Mouse (Mus musculus) induced T-regulatory cell, adult 2 months (primary cell): Measurements from ENCODE around the gene Aebp2.
"Not testable (repeated sequence)": the region's sequence is repeated elsewhere in the genome, so short reads cannot be mapped to it uniquely, and the experiment has no call there.

Experiments
- DNase-seq: peaks from one replicate; pipeline ENCODE4 v3.0.0-alpha.2; 2012; ENCODE audit warnings: low read depth

Gene Aebp2

GRCm38 (mm10) chr6:140655451-140655850, 33.0 kb downstream of the Aebp2 start:
- no peak for DNase-seq

GRCm38 (mm10) chr6:140656991-140657390, 34.5 kb downstream of the Aebp2 start:
- DNase-seq = no peak

GRCm38 (mm10) chr6:140657920-140658522, 35.6 kb downstream of the Aebp2 start:
- no peak for DNase-seq

- no peak for DNase-seq
Observed at GRCm38 (mm10) chr6:140661111-140661510, 38.6 kb downstream of the Aebp2 start.

- no peak for DNase-seq
Observed at GRCm38 (mm10) chr6:140661777-140662176, 39.3 kb downstream of the Aebp2 start.

GRCm38 (mm10) chr6:140662290-140662689, 39.8 kb downstream of the Aebp2 start:
- DNase-seq = no peak

GRCm38 (mm10) chr6:140662697-140663096, 40.2 kb downstream of the Aebp2 start:
- DNase-seq = not testable (repeated sequence)

GRCm38 (mm10) chr6:140664611-140665010, 42.1 kb downstream of the Aebp2 start:
- no peak for DNase-seq

- no peak for DNase-seq
Observed at GRCm38 (mm10) chr6:140666486-140667240, 44.2 kb downstream of the Aebp2 start.

GRCm38 (mm10) chr6:140667289-140667906, 44.9 kb downstream of the Aebp2 start:
- no peak for DNase-seq

- no peak for DNase-seq
Observed at GRCm38 (mm10) chr6:140674414-140674813, 52.0 kb downstream of the Aebp2 start.

GRCm38 (mm10) chr6:140676094-140676493, 53.6 kb downstream of the Aebp2 start:
- DNase-seq = no peak

- DNase-seq = no peak
Observed at GRCm38 (mm10) chr6:140677041-140677440, 54.6 kb downstream of the Aebp2 start.

- no peak for DNase-seq
Observed at GRCm38 (mm10) chr6:140677960-140678359, 55.5 kb downstream of the Aebp2 start.

- DNase-seq = peak; percentile 72
Observed at GRCm38 (mm10) chr6:140678658-140679271, 56.3 kb downstream of the Aebp2 start.

GRCm38 (mm10) chr6:140680713-140681112, 58.2 kb downstream of the Aebp2 start:
- DNase-seq = no peak

- DNase-seq = no peak
Observed at GRCm38 (mm10) chr6:140682829-140683228, 60.4 kb downstream of the Aebp2 start.

GRCm38 (mm10) chr6:140684403-140684802, 61.9 kb downstream of the Aebp2 start:
- DNase-seq = no peak

GRCm38 (mm10) chr6:140689617-140690404, 67.3 kb downstream of the Aebp2 start:
- DNase-seq = no peak

- DNase-seq = no peak
Observed at GRCm38 (mm10) chr6:140692160-140692559, 69.7 kb downstream of the Aebp2 start.

GRCm38 (mm10) chr6:140696192-140696879, 73.9 kb downstream of the Aebp2 start:
- no peak for DNase-seq
